Mouse (Mus musculus): ENCODE results near the gene Isg20.

- TF ChIP-seq CTCF (IDR thresholded peaks at IDR 0.05; ENCODE audit: low read depth): no peak
- TF ChIP-seq EP300 (IDR thresholded peaks at IDR 0.05; ENCODE audit: low read depth): no peak
Observed at GRCm38 (mm10) chr7:78863796-78864445, 49.3 kb upstream of the Isg20 start.
